9 mouse cellular contexts compared by ENCODE assay signal in the genomic region with DNA sequence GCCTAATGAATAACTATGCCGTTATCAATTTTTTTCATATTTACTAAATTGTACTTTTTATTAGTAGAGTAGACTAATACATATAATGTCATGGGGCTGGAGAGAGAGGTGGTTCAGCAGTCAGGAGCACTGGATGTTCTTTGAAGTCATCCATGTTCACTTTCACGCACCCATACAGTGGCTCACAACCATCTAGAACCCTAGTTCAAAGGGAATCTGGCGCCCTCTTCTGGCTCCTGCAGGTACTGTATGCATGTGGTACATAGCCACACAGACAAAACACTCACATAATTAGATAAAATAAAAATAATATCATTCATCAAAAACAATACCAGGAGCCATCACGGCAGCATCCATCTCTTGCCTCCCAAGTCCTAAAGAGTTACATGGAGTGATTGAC. TPM values are rescaled to one million over a fixed set of nuclear protein-coding genes. Genes with fewer than 3 reads are reported as not detected.
A peak's percentile ranks its signal among the peaks of the same experiment; 100 is the strongest.
DNase-seq lines count a peak whose midpoint lies in the region; TF ChIP-seq lines count a peak whose summit lies in the region.
"Had no signal": no experiment of that assay in that cellular context is flagged by ENCODE, and none has a peak within 500 bp of the region (broad histone marks: within the 10 kb centered on the region; RNA-seq: fewer than 3 reads in every experiment).

No protein-coding gene starts in this region.

- TF ChIP-seq CTCF in left cerebral cortex, adult 2 months (IDR thresholded peaks at IDR 0.05): peak; percentile 43

- no peak overlapping the region for H3K27ac ChIP-seq in left cerebral cortex, adult 2 months
- H3K27ac ChIP-seq in ES-E14 (ENCODE audit: insufficient read depth, low read depth, low read length, poor library complexity, severe bottlenecking): no peak overlapping the region
- H3K27ac ChIP-seq: limb, embryonic 12.5 days had no signal

- DNase-seq in left cerebral cortex, adult 2 months (ENCODE audit: extremely low spot score in 1 of 2, low spot score in 2 of 2): no peak
- DNase-seq in left cerebral cortex, adult 11 months (ENCODE audit: low spot score): no peak
- DNase-seq in ES-E14 (ENCODE audit: low read depth, low spot score): peak; percentile 34
- peak; percentile 16 for DNase-seq in c-Kit-negative CD71-positive TER-119-positive erythroid progenitor cells, embryonic 14.5 days (ENCODE audit: low read depth, low spot score)
- DNase-seq in spleen, postnatal 10 days (ENCODE audit: low spot score in 2 of 2): peak; percentile 18 to 67
- DNase-seq in gastrocnemius, postnatal 4 days (ENCODE audit: low spot score in 2 of 2): no peak
- DNase-seq in gastrocnemius, postnatal 14 days: no peak
- DNase-seq: adrenal gland, adult 8-10 months had no signal

- in situ Hi-C loops in ES-E14 (cut with MboI; ENCODE audit: low sequenced_read_pairs in 2 of 2, unreplicated experiment in 2 of 2): no loop called here

- no peaks in the 10 kb centered on the region for H3K9me3 ChIP-seq in ES-E14 (ENCODE audit: control insufficient read depth, insufficient read depth, low read depth, low read length)

- intact Hi-C loops in left cerebral cortex, adult 2 months (cut with DNase I): no loop called here
- intact Hi-C loops in gastrocnemius, postnatal 14 days (cut with DNase I; ENCODE audit: low total_unique reads): no loop called here

- no peaks in the 10 kb centered on the region for H3K36me3 ChIP-seq in ES-E14 (ENCODE audit: control insufficient read depth, insufficient read depth, low read length, poor library complexity, severe bottlenecking)
- H3K36me3 ChIP-seq: limb, embryonic 12.5 days had no signal

- peaks cover 0 to 6% of the 10 kb centered on the region in 2 experiments; a peak in 3 of 4 replicates for H3K4me1 ChIP-seq in ES-E14 (ENCODE audit: control insufficient read depth in 2 of 2, insufficient read depth in 2 of 2, low read length in 2 of 2, poor library complexity in 1 of 2)
- H3K4me1 ChIP-seq: limb, embryonic 12.5 days had no signal

- H3K4me3 ChIP-seq in left cerebral cortex, adult 2 months: no peak overlapping the region
- no peak overlapping the region for H3K4me3 ChIP-seq in ES-E14 (ENCODE audit: insufficient read depth in 1 of 2, low read depth in 1 of 2, low read length in 2 of 2, poor library complexity in 1 of 2, severe bottlenecking in 1 of 2)
- H3K4me3 ChIP-seq: limb, embryonic 12.5 days had no signal

- no peak overlapping the region for H3K9ac ChIP-seq in ES-E14 (ENCODE audit: insufficient read depth, low read depth, low read length, poor library complexity, severe bottlenecking)
- H3K9ac ChIP-seq: limb, embryonic 12.5 days had no signal

TF ChIP-seq in ES-E14, 5 proteins besides CTCF, POLR2A, EP300 and RAD21:
- TF ChIP-seq CHD2 (IDR thresholded peaks at IDR 0.05; ENCODE audit: low read depth, low read length) (no peak), MAFK (IDR thresholded peaks at IDR 0.05; ENCODE audit: insufficient read depth, low read depth, low read length) (no peak), ZC3H11A (IDR thresholded peaks at IDR 0.05; ENCODE audit: borderline replicate concordance, low read depth, low read length) (no peak), ZNF384 (IDR thresholded peaks at IDR 0.05; ENCODE audit: low read depth, low read length) (no peak), HCFC1 (IDR thresholded peaks at IDR 0.05; ENCODE audit: borderline replicate concordance, insufficient read depth, low read length) (no peak)

RNA-seq across cellular contexts. Expression of gene Mtrf1l, which starts 36.0 kb away (rescaled TPM):
- total RNA-seq in left cerebral cortex, adult 2 months (2021): 10 to 100 TPM in 1 of 2 experiments, 1 to 10 TPM in 1; 8.2 to 10.0 TPM
- total RNA-seq in ES-E14 (2012; rRNA removed): 6.8 and 7.0 TPM in 2 replicates
- 10 to 100 TPM in 1 of 2 experiments, 1 to 10 TPM in 1; 9.6 to 10.1 TPM for total RNA-seq in gastrocnemius, postnatal 4 days (2021)
- total RNA-seq in gastrocnemius, postnatal 14 days (2021): 1 to 10 TPM; 5.2 to 5.6 TPM

RNA-seq across cellular contexts. Expression of gene Fbxo5, which starts 54.3 kb away (rescaled TPM):
- total RNA-seq in left cerebral cortex, adult 2 months (2021): 1 to 10 TPM; 1.3 to 1.7 TPM
- 60.7 and 62.8 TPM in 2 replicates for total RNA-seq in ES-E14 (2012; rRNA removed)
- 10 to 100 TPM in 1 of 2 experiments, 1 to 10 TPM in 1; 9.9 to 10.5 TPM for total RNA-seq in gastrocnemius, postnatal 4 days (2021)
- 1 to 10 TPM; 2.1 to 2.7 TPM for total RNA-seq in gastrocnemius, postnatal 14 days (2021)

Comparison
In these comparisons a context has a peak if more than half of its experiments do, and no peak if none do; other contexts are left out.
1. DNase-seq: peak in ES-E14 (single experiment), c-Kit-negative CD71-positive TER-119-positive erythroid progenitor cells, embryonic 14.5 days (single experiment) and spleen, postnatal 10 days (2 of 2); none in left cerebral cortex, adult 2 months (0 of 2), left cerebral cortex, adult 11 months (single experiment), gastrocnemius, postnatal 4 days (0 of 2) and gastrocnemius, postnatal 14 days (single experiment).